Mouse (Mus musculus) liver (tissue): Measurements from ENCODE around the gene Agt.

ENCODE experiments used
- DNase-seq: peaks from one replicate; pipeline ENCODE4 v3.0.0-alpha.2; 2020; ENCODE audit warnings: mixed read lengths

Gene Agt

DNA sequence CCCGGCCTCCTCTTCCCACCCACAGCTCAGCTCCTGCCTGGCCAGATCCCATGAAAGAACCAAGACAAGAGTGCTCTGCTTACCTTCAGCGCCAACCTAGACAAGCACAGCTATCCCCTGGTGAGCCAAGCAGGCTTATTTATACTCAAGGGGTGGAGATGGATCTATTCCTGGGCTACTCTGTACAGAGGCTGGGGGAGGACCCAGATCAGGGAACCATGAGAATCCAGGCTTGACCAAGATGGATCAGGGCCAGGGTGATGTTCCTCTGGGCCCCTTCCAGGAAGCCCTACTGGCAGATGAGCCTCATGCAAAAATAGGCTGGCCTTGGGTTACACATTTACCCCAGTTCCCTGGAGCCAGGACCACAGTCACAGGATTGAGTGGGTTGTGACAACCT lies at the start of gene Agt:
TSS of gene Agt (minus strand) at position 114 of the 400 bp plus-strand sequence.
- peak; percentile 24 for DNase-seq

- no peak for DNase-seq
Measured at GRCm38 (mm10) chr8:124618252-124618651, 48.7 kb upstream of the Agt start.

- peak; percentile 56 for DNase-seq
Measured at GRCm38 (mm10) chr8:124617266-124617869, 47.9 kb upstream of the Agt start.

DNA sequence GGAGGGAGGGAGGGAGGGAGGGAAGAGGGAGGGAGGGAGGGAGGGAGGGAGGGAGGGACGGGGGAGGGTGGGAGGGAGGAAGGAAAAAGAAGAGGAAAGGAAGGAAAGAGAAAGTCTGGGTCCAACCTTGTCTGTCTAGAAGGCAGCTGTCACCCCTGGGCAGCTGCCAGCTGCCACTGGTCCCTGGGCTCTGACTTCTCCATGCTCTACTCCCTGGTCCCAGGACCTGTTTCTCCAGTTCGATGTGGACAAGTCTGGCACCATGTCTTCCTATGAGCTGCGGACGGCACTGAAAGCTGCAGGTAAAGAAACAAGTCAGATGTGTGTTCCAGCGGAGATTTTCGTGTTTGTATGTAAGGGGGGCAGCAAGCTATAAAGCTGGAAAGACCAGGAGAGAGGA lies 44.8 kb upstream of the Agt start:
- DNase-seq, result no peak

GRCm38 (mm10) chr8:124608972-124609353 lies 39.5 kb upstream of the Agt start:
- DNase-seq, result no peak

GRCm38 (mm10) chr8:124608239-124608971 lies 38.9 kb upstream of the Agt start:
- no peak for DNase-seq

DNA sequence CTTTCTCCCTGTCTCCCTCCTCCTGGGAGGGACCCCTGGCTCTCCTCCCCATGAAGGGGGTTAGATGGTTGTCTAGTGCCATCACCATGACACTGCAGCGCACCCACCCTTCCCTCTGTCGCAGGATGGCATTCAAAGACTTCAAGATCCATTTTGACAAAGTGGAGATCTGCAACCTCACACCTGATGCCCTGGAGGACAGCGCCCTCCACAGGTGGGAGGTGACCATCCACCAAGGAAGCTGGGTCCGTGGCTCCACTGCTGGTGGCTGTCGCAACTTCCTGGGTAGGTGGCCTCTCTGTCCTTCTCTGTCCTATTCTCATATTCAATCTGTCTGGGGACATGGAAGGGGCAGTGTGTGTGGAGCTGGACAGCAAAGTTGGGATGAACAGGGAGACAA lies 34.6 kb upstream of the Agt start:
- no peak for DNase-seq

DNA sequence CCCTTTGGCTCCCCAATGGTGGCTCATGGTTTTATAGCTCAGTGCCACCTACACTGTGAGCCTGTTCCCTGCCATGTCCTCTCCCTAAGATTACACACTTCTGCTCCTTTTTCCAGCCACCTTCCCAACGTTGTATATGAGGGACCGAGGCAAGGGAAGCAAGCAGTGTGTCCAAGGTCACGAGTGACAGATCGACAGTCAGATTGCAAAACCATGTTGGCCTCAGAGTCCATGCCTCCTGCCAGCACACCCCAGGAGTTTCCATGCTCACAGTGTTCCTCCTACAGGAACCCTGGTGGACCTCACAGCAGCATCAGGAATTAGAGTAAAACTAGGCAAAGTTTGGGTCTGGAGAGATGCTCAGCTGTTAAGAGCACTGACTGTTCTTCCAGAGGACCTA lies 19.9 kb upstream of the Agt start:
- DNase-seq, result no peak

DNA sequence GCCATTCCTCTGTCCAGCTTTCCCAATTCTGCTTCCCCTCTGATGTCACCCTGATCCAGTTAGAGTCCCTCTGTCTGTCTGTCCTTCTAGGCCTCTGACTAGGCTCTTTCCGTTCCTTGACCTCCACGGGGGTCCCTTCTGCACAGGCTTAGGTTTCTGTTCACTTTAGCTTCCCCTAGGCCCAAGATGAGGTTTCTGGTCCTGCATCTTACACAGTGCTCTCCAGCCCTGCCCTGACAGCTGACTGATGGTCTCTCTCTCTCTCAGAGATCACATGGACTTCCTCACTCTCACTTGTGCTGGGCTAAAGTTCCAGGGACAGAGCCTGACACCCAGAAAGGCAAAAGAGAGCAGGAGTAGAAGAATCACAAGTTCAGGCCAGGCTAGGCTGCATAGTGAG lies 17.1 kb upstream of the Agt start:
- no peak for DNase-seq

DNA sequence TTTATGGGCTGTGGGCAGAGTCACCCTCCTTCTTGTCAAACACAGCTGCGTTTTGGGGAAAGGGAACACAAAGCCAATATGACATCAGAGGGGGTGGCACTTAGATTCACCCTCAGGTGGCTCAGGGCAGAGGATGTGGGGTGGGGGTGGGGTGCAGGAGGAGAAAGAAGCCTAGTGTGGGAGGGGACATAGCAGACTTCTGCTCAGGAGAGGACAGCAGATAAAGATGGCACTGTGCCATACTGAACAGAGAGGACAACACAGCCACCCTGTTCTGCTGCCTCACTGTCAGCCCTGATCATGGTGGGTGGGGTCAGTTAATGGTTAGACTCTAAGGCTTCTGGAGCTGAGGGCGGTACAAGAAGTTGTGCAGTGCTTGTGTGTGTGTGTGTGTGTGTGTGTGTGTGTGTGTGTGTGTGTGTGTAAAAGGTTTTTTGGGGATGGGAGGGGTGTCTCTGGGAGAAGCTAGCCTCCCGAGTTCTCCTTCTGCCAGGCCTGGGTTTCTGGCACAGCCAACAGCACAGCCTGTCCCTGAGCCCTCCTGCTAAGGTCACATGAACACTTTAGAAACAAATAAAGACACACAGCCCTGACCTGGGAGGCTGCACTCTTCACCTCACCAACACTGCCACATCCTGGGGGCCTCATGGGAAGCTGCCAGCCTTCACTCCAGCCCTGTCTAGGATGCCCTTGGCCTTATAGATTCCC lies 16.4 kb upstream of the Agt start:
- no peak for DNase-seq

GRCm38 (mm10) chr8:124576751-124577150 lies 7.2 kb upstream of the Agt start:
- DNase-seq, result no peak

GRCm38 (mm10) chr8:124575811-124576210 lies 6.3 kb upstream of the Agt start, which contains the start of gene Capn9:
Gene Capn9, plus strand, starts transcription at chr8:124576111.
- DNase-seq, result no peak

DNA sequence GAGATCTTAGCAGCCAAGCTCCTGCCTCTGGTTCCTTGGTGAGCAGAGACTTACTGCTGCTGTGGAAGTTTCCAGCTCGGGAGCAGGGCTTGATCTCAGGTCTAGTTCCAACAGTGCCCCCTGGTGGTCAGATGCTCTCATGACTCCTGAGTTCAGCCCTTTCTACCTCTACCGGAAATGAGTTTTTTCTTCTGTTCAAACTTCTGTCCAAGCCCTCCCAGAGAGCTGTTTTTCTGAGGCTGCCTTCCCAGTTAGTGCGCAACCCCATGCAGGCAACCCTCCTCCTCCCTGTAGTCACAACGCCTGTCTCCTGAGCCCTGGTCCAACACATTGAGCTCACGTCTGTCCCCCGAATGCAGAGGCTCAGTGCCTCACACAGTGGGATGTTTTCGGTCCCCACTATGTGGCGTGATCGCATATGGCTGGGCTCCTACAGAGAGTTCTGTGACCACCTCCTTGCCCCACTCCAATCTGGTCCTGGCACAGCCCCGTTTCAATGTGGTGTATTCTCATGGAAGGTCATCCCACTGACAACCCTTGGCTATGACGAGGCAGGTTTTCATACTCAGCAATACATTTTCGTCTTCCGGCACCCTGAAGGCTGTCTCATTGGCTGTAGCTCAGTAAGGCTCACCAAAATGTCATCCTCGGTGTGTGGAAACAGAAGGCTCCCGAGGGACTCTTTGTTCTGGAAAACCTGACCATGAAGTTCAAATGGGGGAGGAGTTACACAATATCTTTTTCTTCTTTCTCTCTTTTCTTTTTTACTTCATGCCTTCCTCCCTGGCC lies 4.2 kb upstream of the Agt start:
- peak; percentile 86 for DNase-seq

- no peak for DNase-seq
Measured at GRCm38 (mm10) chr8:124572430-124572775, 2.9 kb upstream of the Agt start.

- DNase-seq, result peak; percentile 36
Measured at GRCm38 (mm10) chr8:124571732-124572429, 2.4 kb upstream of the Agt start.

GRCm38 (mm10) chr8:124569100-124569499 lies 406 bp downstream of the Agt start:
- DNase-seq, result no peak

DNA sequence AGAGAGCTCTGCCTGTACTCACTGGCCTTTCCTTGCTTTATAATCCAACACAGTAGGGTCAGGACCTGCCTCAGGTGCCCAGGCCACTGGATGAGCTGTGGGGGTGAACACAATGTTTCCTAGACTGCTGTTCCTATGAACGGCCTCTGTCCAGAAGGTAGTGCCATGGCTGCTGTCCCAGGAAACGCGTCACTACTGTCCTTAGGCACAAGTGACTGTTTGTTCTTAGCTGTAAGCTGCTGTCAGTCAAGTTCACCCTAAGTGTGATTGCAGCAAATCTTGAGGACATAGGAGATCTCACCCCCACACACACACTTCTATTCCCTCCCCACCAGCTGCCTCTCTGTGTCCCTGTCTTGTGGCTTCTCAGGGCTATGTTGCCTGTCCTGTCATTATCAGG lies 1.9 kb downstream of the Agt start:
- DNase-seq, result no peak

DNA sequence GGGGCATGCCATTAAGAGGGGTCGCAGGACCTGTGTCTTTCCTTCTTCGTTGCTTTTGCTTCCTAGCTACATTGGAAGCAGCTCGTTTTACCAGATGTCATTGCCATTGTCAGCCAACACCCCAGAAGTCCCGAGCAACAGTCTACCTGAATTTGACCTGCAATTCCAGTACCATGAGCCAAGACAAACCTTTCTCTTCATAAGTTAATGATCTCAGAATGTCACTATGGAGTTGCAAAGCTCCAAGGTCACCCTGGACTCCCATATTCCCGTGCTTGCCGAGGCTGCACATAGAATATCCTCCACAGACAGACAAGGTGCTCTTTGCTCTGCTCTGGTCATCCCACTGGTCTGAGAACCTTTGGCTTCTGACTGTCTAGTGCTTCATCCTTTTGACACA lies 2.4 kb downstream of the Agt start:
- no peak for DNase-seq

DNA sequence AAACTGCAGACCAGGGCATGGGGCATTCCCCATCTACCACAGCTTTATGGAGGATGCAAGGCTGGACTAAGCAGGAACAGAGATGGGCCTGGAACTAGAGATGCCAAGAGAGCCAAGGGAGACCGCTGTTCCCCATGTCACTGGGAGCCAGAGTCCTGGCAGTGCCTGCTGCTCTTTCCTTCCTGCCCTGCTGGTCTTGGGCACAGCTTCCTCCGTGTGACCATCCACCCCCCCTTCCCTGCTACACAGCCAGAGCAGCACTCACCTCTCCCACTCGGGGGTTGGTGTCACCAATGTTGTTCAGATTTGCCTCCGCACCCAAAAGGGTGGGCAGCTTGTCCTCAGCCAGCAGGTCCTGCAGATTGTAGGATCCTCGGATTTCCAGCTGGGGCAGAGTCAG lies 12.0 kb downstream of the Agt start:
- DNase-seq, result no peak

GRCm38 (mm10) chr8:124556658-124557057 lies 12.8 kb downstream of the Agt start:
- no peak for DNase-seq

GRCm38 (mm10) chr8:124556164-124556563 lies 13.3 kb downstream of the Agt start:
- DNase-seq, result no peak

GRCm38 (mm10) chr8:124555113-124555750 lies 14.3 kb downstream of the Agt start:
- DNase-seq, result no peak
